Mouse (Mus musculus) T-helper 17 cell (primary cell): Measurements from ENCODE around the gene Dctn5.
"Not testable (repeated sequence)": the region's sequence is repeated elsewhere in the genome, so short reads cannot be mapped to it uniquely, and the experiment has no call there.

Experiments
- in situ Hi-C, 2 experiments: fragments of 300-600 bp; cut with MboI, MseI; formaldehyde crosslinking; loops; 1 replicate in 1 of 2; 2 replicates in 1 of 2; pipeline ENCODE4 v1.15.1; 2025; ENCODE audit warnings: high pct_unique_total_duplicates in 2 of 2

The Dctn5 gene

DNA sequence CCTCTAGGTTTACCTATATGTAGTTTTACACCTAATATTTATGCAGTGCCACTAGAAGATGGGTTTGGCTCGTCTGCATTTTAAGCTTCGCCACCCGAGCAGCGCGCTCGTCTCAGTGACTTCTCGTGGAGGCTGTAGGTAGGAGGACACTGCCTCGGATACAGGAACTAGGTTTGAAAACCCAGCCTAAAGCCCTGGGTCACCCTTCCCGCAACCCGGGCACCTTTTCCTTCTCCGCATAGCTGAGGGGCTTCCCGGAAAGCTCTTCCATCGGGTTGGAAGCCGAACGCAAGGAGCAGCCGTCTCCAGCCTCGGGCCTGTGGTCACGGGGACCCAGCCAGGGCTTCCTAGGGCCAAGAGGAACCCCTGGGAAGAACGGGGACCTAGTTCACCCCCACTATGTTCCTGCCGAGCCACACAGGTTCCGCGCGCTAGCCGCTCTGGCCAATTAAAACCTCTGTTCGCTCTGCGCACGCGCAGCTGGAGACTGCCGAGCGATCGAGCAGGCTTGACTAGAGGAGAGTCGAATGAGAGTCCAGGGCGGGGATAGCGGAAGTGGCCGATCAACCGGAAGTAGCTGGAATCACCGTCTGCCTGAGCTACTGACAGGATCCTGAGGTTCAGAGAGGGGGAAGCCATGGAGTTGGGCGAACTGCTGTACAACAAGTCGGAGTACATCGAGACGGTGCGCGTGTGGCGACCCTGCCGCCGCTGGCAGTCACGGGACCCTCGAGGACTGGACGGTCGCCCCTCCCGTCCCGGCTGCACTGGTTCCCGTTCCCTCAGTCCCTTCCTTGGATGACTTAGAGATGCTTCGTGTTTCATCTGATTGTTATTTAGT, at the start of gene Dctn5, which contains the start of gene Palb2:
Gene Dctn5, plus strand, starts transcription at position 545 of the 841 bp plus-strand sequence.
Gene Palb2, minus strand, starts transcription at position 489 of the 841 bp plus-strand sequence.
- in situ Hi-C loops: no loop called here

- in situ Hi-C loops: loop anchor here (25.0 kb wide), 2 partner anchors 900 to 1400 kb away; partner anchors contain the start of gene Mosmo (in 1 of the 2)
Measured at GRCm38 (mm10) chr7:122087195-122087982, 45.5 kb upstream of the Dctn5 start.

- in situ Hi-C loops: loop anchor here (5.0 to 25.0 kb wide), 3 partner anchors 68 to 1407 kb away; partner anchors contain the start of gene Mosmo (in 1 of the 2)
Measured at GRCm38 (mm10) chr7:122094564-122095330, 38.1 kb upstream of the Dctn5 start.

DNA sequence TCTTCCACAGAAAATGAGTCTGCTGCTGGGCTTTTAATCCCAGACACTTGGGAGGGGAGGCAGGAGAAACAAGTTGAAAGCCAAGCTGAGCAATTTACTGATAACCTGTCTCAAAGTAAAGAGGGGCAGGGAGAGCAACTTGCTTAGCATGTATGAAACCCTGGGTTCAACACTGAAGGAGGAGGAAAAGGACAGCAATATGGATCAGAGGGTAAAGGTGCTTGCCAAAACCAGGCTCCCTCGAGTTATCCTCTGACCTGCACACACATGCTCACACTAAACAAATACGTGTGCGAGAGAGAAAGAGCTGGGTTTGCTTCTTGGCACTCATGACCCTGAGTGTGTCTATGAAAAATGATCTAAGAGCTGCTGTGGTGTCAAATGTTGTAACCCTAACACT, 34.8 kb upstream of the Dctn5 start:
- in situ Hi-C loops: loop anchor here (5.0 to 25.0 kb wide), 3 partner anchors 64 to 1411 kb away; partner anchors contain the start of gene Mosmo (in 1 of the 2)

DNA sequence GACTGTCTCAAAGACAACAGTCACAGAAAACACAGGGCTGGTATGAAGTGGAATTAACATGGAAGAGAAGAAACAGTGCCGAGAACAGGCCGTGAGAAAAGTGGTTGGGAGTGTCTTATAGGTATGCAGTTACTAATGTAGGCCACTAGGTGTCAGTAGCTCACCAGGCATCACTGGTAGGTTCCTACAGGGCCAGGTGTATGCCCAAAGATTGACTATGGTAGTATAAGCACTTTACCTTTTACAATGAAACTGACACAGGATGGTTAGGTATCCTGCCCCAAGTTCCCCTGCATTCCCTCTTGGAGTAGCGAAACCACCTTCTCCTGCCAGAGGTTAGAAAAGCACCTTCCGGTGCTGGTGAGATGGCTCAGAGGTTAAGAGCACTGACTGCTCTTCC, 33.6 kb upstream of the Dctn5 start:
- in situ Hi-C loops: loop anchor here (5.0 to 25.0 kb wide), 3 partner anchors 63 to 1412 kb away; partner anchors contain the start of gene Mosmo (in 1 of the 2)

GRCm38 (mm10) chr7:122101014-122101746, 31.7 kb upstream of the Dctn5 start:
- in situ Hi-C loops: not testable (repeated sequence)

DNA sequence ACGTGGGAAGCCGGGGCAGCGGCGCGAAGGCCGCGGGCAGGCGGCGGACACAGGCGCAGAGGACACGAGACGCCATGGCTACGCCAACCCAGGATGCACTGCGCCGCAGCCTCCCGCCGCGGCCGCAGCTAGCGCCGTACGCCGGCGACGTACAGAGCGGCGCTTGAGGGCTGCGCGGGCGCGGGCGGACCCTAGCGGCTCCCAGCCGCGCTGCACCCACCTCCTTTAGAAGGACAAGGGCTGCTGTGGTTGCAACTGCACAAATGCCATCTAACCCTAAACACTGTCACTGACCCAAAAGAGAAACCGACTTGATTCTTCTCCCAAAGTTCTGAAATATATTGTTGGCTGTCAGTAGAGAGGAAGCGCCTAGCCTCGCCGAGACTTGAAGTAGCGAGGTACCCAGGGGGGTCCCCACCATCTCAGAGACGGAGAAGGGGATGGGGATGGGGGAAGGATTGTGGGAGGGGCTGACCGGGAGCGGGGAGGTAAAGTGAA, 31.0 kb upstream of the Dctn5 start, which contains the start of gene Ndufab1:
Gene Ndufab1, minus strand, starts transcription at position 140 of the 498 bp plus-strand sequence.
- in situ Hi-C loops: no loop called here

GRCm38 (mm10) chr7:122108206-122108605, 24.6 kb upstream of the Dctn5 start:
- in situ Hi-C loops: no loop called here

- in situ Hi-C loops: no loop called here
Measured at GRCm38 (mm10) chr7:122123518-122123917, 9.3 kb upstream of the Dctn5 start.

GRCm38 (mm10) chr7:122125636-122126035, 7.2 kb upstream of the Dctn5 start:
- in situ Hi-C loops: no loop called here

DNA sequence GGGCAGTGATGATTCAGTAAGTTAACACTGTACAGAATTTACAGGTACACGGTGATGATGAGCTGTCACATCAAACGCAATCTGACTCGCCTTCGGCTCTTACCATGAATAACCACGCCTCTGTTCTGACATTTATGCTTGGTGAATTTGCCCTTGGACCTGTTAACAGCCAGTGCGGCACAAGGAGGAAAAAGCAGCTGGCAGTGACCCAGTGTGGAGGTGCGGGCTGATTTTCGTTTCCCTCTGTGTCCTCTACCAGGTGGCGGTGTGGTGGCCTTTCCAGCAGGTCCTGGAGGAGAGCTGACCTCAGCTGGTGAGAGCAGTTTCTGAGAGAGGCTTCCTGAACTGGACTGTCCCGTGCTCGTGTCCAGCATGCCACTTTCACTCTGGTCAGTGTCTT, 5.9 kb upstream of the Dctn5 start:
- in situ Hi-C loops: no loop called here

GRCm38 (mm10) chr7:122131834-122132233, 1.0 kb upstream of the Dctn5 start:
- in situ Hi-C loops: no loop called here

DNA sequence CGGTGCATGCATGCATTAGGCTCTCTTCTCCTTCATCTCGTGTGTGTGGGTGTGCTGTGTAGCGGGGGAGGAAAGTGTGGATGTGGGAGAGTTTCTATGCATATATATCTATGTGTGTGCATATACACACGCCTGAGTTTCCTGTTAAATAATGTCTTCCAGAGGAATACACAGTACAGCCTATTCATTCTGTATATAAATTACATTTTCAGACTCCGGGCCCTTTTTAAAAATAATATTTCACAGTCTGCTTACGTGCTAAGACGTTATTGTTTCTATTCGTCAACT, 441 bp downstream of the Dctn5 start:
- in situ Hi-C loops: no loop called here

DNA sequence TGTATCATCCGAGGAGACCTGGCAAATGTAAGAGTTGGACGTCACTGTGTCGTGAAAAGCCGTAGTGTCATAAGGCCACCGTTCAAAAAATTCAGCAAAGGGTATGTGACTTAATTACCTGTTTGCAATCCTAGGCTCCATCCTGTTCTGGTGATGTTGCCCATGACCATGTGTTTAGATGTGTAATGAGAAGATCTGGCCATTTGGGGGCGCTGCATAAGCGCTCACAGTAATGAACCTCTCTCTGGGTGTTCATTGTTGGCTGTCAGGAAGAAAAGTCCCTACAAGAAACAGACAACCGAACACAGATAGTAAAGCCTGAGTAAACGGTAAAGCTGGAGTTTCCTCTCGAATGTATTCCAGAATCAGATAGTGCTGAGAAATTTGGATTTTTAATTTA, 2.2 kb downstream of the Dctn5 start:
- in situ Hi-C loops: no loop called here

DNA sequence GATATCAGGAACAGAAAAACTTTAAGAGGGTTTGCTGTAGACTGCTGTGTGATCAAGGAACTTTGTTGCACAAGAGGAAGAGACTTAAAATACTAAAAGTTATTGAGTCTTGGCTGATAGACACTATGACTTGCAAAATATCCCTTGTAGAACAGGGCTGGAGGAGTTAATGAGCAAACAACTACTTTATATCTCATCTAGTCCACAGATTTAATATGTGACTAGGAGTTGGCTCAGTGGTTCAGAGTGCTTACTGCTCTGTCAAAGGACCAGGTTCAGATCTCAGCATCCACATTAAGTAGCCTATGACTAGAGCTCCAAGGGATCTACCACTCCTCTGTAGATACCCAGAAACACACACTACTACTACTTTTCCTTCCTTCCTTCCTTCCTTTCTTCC, 4.2 kb downstream of the Dctn5 start:
- in situ Hi-C loops: no loop called here

DNA sequence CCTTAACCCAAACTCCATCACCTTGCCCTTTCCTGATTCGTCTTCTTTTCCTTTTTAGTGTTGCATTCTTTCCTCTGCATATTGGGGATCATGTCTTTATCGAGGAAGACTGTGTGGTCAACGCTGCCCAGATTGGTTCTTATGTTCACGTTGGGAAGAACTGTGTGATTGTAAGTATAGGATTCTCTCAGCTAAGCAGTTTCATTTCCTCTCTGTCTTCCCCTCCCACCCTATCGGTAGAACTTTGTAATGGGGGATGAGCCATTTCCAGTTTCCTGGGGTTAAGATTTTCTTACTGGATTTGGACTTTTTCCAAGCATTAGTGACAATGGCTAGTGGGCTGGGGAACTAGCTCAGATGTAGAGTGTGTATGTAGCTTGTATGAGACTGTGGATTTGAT, 5.3 kb downstream of the Dctn5 start:
- in situ Hi-C loops: no loop called here

- in situ Hi-C loops: loop anchor here in 1 of 2 experiments (10.0 kb wide), 1 partner anchor 1926 kb away; no protein-coding TSS in a partner anchor
Measured at GRCm38 (mm10) chr7:122140991-122141390, 8.2 kb downstream of the Dctn5 start.

DNA sequence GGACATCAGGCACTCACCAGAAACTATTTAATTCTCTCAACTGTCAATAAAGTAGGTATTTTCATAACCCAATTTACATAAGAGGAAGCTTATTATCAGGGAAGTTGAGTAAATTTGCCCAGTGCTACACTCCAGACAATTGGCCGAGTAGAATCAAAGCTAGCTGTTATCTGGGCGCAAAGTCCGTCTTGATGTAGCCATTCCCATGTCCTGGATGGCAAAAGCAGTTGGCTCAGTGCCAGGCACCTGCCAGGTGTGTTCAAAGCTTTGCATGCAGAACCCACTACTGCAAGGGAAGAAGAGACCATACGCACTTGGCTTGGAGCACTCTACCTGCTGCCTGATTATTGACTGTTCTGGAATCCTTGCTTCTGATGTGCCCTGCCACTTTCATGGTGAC, 19.6 kb downstream of the Dctn5 start:
- in situ Hi-C loops: loop anchor here in 1 of 2 experiments (10.0 kb wide), 1 partner anchor 278 kb away; no protein-coding TSS in a partner anchor

GRCm38 (mm10) chr7:122158488-122158887, 25.6 kb downstream of the Dctn5 start:
- in situ Hi-C loops: loop anchor here in 1 of 2 experiments (10.0 kb wide), 1 partner anchor 284 kb away; no protein-coding TSS in a partner anchor
